Mouse (Mus musculus): ENCODE results near the gene Rnf31.

The Rnf31 gene

DNA sequence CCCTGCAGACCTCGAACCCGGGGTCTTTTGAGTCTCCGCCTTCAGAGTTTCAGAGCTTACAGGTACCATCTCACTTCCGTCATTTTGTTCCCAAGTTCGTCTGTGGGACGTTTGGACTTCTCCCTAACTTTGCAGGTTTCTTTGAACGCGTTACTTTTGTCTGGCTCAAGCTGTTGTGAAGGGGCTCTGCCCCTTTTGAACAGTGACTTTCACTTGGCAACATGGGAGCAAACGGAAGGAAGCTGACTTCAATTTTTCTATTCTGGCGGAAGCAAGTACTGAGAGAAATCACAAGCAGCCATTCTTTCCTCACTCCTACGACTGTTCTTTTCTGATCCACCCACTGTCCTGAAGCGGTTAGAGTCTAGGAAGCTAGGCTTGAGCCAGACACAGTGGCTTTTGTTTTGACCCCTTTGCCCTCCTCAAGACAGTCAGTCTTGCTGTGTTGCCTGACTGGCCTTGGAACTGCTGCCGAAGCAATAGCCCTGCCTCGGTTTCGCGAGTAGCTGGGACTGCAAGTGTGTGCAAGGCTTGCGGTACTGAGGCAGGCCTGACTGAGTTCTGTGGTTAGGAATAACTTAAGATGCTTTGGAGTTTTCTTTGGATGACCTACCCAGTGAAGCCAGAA is 52.9 kb downstream of the Rnf31 start:
- TF ChIP-seq GATA4 (IDR thresholded peaks at IDR 0.05; ENCODE audit: insufficient replicate concordance, low read length): no peak

DNA sequence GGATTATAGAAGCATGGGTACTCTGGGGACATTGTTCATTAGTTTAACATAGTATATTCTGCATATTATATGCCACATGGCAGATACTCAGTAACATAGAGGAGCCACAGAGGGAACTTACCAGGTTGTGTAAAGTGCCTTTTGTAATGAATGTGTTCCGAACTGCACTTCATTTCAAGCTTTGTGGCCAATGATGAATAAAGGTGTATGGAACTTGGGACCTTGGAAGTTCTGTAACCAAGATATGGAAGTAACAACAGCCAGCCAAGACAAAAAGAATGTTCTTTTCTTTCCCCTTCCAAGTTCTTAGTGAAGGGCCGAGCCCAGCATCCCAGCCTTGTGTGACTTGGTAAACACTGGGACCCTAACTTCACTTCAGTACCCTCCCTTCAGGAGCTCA is 58.4 kb downstream of the Rnf31 start, which contains the start of gene Tssk4:
Gene Tssk4 (plus strand): TSS at position 301 of the 400 bp plus-strand sequence.
- TF ChIP-seq GATA4 (IDR thresholded peaks at IDR 0.05; ENCODE audit: insufficient replicate concordance, low read length): no peak

DNA sequence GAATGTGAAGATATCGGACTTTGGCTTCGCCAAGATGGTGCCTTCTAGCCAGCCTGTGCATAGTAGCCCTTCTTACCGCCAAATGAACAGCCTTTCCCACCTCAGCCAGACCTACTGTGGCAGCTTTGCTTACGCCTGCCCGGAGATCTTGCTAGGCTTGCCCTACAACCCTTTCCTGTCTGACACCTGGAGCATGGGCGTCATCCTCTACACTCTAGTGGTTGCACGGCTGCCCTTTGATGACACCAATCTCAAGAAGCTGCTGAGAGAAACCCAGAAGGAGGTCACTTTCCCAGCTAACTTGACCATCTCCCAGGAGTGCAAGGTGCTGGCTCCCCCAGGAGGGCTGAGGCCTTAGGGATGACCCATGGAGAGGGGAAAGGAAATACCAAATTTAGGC is 60.0 kb downstream of the Rnf31 start:
- TF ChIP-seq GATA4 (IDR thresholded peaks at IDR 0.05; ENCODE audit: insufficient replicate concordance, low read length): no peak

Data from liver, adult (tissue).